Mouse (Mus musculus) A20 (cell line): ENCODE measurements around the gene Lyrm4.
"Not testable (repeated sequence)": the region's sequence is repeated elsewhere in the genome, so short reads cannot be mapped to it uniquely, and the experiment has no call there.

ENCODE experiments used
- DNase-seq: peaks from one replicate; pipeline ENCODE4 v3.0.0-alpha.2; 2011; ENCODE audit warnings: low read depth, low spot score

Lyrm4 gene

GRCm38 (mm10) chr13:35995696-35996426, 121.5 kb downstream of the Lyrm4 start:
- DNase-seq: no peak

DNA sequence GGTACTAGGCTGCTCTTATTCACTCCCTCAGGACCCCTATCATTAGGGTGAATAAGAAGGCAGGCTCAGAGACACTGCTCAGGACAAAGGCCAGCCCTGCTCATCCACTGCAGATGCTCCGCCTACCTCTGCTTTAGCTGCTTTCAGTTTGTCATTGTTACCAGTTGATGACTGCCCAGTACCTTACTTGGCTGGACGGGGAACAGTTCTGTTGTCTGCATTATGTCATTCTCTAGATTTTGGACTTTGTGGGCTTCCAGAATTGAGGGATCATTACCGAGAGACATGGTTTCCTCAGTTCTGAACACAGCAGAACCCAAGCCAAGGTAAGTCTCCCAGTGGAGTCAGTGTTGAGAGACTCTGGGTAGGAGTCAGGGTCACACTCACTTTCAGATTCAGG, 122.1 kb downstream of the Lyrm4 start:
- no peak for DNase-seq

DNA sequence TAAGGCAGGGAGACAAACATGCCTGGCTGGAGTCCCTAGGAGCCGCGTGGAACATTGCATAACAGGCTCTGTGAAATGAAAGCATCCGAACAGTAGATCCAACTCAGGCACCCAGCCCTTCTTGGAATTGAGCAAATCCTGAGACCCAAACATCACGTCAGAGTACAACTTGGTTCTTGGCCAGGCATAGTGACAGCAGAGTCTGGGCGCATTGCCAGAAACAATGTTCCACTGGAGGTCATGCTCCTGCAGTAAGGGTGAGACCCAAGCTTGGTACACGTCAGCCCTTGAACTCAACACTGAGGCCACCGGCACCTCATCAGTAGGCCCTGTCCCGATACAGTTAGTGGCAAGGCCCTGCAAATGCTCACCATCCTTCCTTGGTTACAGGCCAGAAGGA, 123.3 kb downstream of the Lyrm4 start:
- no peak for DNase-seq

GRCm38 (mm10) chr13:35991185-35991584, 126.1 kb downstream of the Lyrm4 start:
- DNase-seq: not testable (repeated sequence)

DNA sequence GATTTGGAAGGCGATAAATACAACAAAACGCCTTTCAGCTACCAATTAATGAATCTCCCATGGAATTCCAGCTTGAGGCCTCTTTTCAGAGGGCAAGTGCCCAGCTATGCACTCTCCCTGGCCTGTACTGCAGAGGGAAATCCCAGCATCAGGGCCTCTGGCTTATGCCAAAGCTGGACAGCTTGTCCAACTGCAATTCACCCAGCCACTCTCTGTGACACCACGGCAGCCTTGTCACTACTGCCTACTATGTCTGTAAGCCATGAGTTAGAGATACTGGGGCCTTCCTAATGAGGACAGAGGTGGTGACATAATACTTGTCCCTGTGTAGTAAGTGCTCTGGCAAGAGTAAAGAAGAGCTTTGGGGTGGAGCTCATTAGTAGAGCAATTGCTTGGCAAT, 128.0 kb downstream of the Lyrm4 start:
- DNase-seq: no peak

GRCm38 (mm10) chr13:35982985-35983384, 134.3 kb downstream of the Lyrm4 start:
- DNase-seq: no peak

- no peak for DNase-seq
Observed at GRCm38 (mm10) chr13:35980471-35980870, 136.9 kb downstream of the Lyrm4 start.

GRCm38 (mm10) chr13:35976912-35977311, 140.4 kb downstream of the Lyrm4 start:
- DNase-seq: no peak

GRCm38 (mm10) chr13:35969829-35970228, 147.5 kb downstream of the Lyrm4 start:
- DNase-seq: no peak

- no peak for DNase-seq
Observed at GRCm38 (mm10) chr13:35969431-35969721, 147.9 kb downstream of the Lyrm4 start.

DNA sequence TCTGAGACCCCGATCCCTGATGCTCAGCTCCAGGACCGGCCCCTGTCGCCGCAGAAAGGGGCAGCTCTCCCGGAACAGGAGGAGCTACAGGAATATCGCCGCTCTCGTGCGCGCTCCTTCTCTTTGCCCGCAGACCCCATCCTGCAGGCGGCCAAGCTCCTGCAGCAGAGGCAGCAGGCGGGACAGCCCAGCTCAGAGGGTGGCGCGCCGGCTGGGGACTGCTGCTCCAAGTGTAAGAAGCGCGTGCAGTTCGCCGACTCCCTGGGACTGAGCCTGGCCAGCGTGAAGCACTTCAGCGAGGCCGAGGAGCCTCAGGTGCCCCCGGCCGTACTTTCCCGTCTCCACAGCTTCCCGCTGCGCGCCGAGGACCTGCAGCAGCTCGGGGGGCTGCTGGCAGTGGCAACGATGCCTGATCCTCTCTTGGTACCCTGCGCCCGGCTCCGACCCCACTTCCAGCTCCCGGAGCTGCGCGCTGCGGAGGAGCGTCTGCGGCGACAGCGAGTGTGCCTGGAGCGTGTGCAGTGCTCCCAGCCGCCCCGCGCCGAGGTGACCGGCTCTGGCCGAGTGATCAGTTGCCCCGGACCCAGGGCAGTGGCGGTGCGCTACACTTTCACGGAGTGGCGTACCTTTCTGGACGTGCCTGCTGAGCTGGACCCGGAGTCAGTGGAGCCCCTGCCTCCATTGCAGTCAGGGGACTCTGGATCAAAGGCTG, 148.5 kb downstream of the Lyrm4 start:
- DNase-seq: no peak

DNA sequence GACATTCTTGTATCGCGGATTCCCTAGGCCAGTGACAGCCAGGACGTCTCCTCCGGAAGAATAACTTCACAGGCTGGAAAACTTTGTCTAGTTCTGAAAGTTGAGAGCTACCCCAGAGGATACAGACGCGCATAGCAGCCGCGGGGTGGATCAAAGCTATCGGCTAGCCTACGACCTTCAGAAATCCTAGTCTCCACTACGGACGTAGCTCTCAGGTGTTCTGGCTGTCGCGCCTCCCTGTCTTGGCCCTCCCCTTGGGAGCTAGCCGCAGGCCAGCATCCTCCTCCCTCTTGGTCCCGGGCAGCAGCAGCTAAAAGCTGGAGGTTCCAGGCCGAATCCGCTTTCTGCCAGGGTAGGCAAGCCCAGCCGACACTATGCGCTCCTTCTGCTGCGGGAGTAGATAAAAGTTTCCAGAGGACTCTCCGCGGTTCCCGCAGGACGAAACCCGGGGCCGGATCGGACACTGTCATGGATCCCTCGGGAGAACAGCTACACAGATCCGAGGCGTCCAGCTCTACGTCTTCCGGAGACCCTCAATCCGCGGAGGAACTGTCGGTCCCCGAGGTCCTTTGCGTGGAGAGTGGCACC, 149.1 kb downstream of the Lyrm4 start:
- no peak for DNase-seq

DNA sequence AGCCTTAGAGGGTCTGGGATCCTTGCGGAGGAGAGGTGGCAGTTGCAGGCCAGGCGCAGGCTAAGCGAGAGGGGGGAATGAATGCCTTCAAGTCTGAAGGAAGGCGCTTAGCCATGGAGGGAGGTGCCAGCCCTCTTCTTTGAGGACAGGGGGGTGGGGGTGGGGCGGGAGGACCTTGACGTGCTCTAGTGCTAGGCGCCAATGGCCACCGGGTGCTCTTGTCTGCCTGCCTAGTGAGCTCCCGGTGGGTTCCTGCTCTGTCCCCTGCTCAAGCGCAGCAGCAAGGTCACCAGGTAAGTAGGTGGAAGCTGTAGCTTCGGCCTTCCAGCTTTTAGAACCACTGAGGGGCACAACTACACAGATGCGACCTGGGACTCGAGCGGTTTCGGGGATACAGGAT, 149.6 kb downstream of the Lyrm4 start:
- no peak for DNase-seq

DNA sequence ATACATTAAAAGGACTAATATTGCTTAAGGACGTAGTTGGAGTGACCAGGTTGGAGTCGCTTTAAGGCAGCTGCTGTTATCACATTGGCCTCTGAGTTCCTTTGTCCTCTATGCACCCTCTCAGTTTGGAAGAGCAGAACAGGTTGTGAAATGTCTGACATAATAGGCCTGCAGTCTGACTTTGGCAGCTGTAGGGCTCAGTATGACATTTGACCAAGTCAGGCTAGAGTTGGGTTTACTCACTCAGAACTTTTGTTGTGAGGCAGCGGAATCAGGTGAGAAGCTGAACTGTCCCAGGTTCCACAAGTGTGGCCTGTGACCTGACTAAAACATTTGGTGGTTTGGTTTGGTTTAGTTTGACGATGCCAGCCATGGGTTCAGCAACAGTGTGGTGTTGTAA, 153.7 kb downstream of the Lyrm4 start:
- DNase-seq: no peak

GRCm38 (mm10) chr13:35959391-35960067, 157.8 kb downstream of the Lyrm4 start:
- DNase-seq: no peak

- DNase-seq: no peak
Observed at GRCm38 (mm10) chr13:35958539-35958938, 158.8 kb downstream of the Lyrm4 start, which contains the start of gene Ppp1r3g. Ppp1r3g (plus strand) TSS chr13:35958839.

DNA sequence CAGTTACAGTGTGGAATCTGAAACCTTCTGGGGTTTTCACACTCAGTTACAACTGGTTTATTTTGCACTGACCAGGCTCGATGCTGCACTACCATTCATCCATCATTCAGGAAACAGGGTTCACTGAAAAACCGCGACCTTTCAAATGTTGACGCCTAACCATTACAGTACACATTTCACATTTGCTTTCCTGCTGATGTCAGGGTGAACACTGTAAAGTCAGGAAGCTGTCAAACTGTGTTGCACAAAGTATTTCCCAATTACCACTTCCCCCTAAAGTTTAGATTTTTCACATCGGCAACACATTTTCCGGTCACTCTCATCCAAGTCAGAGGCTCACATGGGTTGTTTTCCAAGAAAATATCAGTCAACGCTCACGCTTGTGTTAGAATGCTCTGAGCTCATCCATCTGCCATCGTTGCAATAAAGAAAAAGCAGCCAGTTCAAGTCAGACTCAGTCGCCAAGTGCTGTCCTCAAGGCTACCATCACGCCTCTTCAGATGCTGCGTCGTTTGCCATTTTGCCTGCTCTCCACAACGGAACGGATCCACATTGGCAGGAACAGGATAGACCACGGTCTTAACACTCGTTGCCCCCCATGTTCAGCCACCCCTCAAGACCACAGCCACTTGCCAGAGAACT, 167.4 kb downstream of the Lyrm4 start:
- DNase-seq: no peak

DNA sequence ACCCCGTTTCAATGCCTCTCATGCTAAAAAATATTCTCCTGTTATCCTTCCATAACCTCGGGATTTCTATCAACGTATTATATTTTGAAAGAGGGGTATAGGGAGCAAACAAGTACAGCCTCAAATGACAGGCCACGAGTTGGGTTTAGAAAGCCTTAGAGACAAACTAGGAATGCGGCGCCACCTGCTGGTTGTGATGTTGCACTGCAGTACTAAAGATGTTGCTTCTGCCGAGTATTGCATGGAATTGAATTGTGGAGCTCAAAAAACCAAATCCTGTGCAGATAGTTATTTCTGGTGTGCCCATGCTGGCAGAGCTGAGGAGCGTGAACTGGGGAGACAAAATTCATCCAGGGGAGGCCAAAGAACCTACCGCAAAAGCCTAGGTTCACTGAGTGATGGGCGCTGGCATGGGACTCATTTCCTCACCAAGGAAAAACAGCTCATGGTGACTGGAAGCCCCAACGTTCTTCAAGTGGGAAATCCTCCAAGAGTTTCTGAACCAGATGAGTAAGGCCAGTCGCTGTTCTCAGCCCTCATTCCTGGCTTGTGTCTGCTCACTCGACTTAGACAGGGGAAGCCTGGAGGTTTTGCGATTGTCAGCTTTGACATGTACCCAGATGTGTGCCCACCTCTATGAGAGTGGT, 169.8 kb downstream of the Lyrm4 start:
- DNase-seq: peak; percentile 73

DNA sequence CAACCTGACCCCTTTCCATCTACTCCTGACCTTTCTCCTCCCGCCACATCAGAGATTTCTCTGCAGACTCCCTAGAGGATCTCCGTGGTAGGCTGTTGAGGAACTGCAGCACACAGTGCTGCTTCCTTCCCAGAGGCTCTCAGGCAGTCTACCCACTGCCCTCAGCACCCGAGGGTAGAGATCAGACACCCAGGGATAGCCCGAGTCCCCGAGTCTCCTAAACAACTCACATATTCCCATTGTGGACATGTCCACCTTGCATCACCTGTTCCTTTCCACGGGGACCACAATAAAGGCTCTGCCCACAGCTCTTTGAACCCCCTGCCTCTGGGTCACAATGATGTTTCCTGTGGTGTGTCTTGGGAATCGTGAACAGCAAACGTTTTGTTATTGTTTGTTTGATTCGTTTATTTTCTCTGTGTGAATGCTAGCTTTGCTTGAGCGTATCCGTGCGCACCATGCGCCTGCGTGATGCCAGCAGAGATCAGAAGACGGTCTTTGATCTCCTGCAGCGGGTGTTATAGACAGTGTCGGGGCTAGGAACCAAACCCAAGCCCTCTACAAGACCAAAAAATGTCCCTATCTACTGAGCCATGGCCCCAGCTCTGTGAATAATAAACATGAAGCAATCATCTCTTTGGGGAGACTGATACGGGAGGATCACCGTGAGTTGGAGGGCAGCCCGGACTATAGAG, 170.5 kb downstream of the Lyrm4 start:
- no peak for DNase-seq

DNA sequence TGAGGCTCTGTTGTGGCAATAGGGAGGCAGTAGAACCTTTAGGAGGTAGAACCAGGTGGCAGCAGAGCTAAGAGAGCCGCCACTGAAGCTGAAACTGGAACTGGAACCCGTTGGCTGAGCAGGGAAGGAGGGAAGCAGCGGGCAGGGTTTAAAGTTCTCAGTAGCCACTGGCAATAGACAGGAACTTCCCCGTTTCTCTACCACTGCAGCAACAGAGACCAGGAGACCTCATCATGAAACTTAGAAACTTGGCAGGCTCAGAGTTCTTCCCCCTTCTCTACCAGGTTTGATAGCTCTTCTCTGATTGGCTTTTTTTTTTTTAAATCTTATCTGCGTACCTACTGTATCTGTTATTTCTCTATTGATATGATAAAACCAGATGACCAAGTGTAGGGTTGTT, 176.4 kb downstream of the Lyrm4 start:
- DNase-seq: peak; percentile 83
